Mouse (Mus musculus) stomach, postnatal 0 days (tissue): ENCODE data around the gene Il1r1. TPM values are rescaled to one million over a fixed set of nuclear protein-coding genes. Genes with fewer than 3 reads are reported as not detected.

Experiments used
- ATAC-seq: fragments of 200-750 bp; cut with Nextera tagmentation; 2 replicates; pipeline ENCODE4 v1.8.0; 2017; ENCODE audit not compliant: low FRiP score, low TSS enrichment
- DNase-seq: peaks from one replicate; pipeline ENCODE4 v3.0.0-alpha.2; 2016; ENCODE audit warnings: low spot score
- H3K27ac ChIP-seq: fragments of 300-500 bp; sonication (generic); replicated peaks from 2 replicates; pipeline ENCODE4 v1.5.1; 2014; ENCODE audit warnings: mild to moderate bottlenecking, control low read depth
- H3K27me3 ChIP-seq: fragments of 300-500 bp; sonication (generic); 2 replicates; pipeline ENCODE4 v1.6.1; 2014; ENCODE audit warnings: low read length; ENCODE audit not compliant: control insufficient read depth, insufficient read depth
- H3K36me3 ChIP-seq: fragments of 300-500 bp; sonication (generic); 2 replicates; pipeline ENCODE4 v1.6.1; 2014; ENCODE audit warnings: low read length, mixed read lengths; ENCODE audit not compliant: control insufficient read depth, insufficient read depth
- H3K4me1 ChIP-seq: fragments of 300-500 bp; sonication (generic); replicated peaks from 2 replicates; pipeline ENCODE4 v1.6.1; 2014; ENCODE audit warnings: antibody characterized with exemption; ENCODE audit not compliant: control insufficient read depth, insufficient read depth
- H3K4me2 ChIP-seq: fragments of 300-500 bp; sonication (generic); replicated peaks from 2 replicates; pipeline ENCODE4 v1.6.1; 2014; ENCODE audit warnings: low read depth, mild to moderate bottlenecking, control low read depth, moderate library complexity
- H3K4me3 ChIP-seq: fragments of 300-500 bp; sonication (generic); 2 replicates; pipeline ENCODE4 v1.5.1; 2014; ENCODE audit warnings: low read depth, low read length, control low read depth
- H3K9ac ChIP-seq: fragments of 300-500 bp; sonication (generic); 2 replicates; pipeline ENCODE4 v1.6.1; 2014; ENCODE audit warnings: mild to moderate bottlenecking, low read length, control low read depth, mixed read lengths
- H3K9me3 ChIP-seq: fragments of 300-500 bp; sonication (generic); 2 replicates; pipeline ENCODE4 v1.6.1; 2016; ENCODE audit warnings: low read length; ENCODE audit not compliant: control insufficient read depth
- CTCF ChIP-seq: IDR thresholded peaks from 2 replicates; pipeline ENCODE4 v1.5.1; 2016; ENCODE audit warnings: antibody characterized with exemption, low read depth, mild to moderate bottlenecking, moderate library complexity
- EP300 ChIP-seq: optimal IDR thresholded peaks from 2 replicates; pipeline ENCODE3; 2016; ENCODE audit warnings: antibody characterized with exemption
- WGBS: fragments of 180-500 bp; shearing (Covaris S2); extraction: QIAGEN DNeasy Blood & Tissue Kit; methylation state at CpG from one replicate; pipeline ENCODE4 v1.1.7; 2014; 5-methylcytosine and 5-hydroxymethylcytosine counted together
- polyA plus RNA-seq: library from polyadenylated mRNA; unstranded; fragments of >200 nt; fragmentation: Nextera tagmentation; extraction: Ambion mirVana; gene quantifications from 2 replicates; pipeline ENCODE4 v1.2.1, GENCODE M21; 2015

Il1r1 gene
- polyA plus RNA-seq, 1 experiment from 2014 or later: 7.3 TPM

- H3K9ac ChIP-seq: no peak overlapping the region
- DNase-seq: no peak
- H3K4me1 ChIP-seq: no peaks in the 10 kb centered on the region
- WGBS: 76% methylated on average over 2 of the region's 2 CpGs
- no peaks in the 10 kb centered on the region for H3K9me3 ChIP-seq
- peak overlapping the region; percentile 40 for H3K27ac ChIP-seq
- ATAC-seq: peak; percentile 14; the same call in 1 of the 2 replicates
- no peak overlapping the region for H3K4me3 ChIP-seq
- H3K4me2 ChIP-seq: no peak overlapping the region
- no peaks in the 10 kb centered on the region for H3K27me3 ChIP-seq
- H3K36me3 ChIP-seq: no peaks in the 10 kb centered on the region
- no peak for TF ChIP-seq EP300
Measured at GRCm38 (mm10) chr1:40358351-40358750, 133.5 kb downstream of the Il1r1 start.

GRCm38 (mm10) chr1:40358771-40359181 lies 133.9 kb downstream of the Il1r1 start:
- Histone ChIP-seq H3K4me3 (no peak overlapping the region), H3K27me3 (no peaks in the 10 kb centered on the region), H3K27ac (peak overlapping the region; percentile 40; the same call in 1 of the 2 replicates), H3K36me3 (no peaks in the 10 kb centered on the region), H3K9ac (no peak overlapping the region), H3K4me2 (no peak overlapping the region), H3K9me3 (no peaks in the 10 kb centered on the region), H3K4me1 (no peaks in the 10 kb centered on the region)
- ATAC-seq: peak; percentile 84
- no peak for DNase-seq
- TF ChIP-seq CTCF (0 out of 2 replicates have a peak, but pooled peaks have one; percentile 11), EP300 (no peak)
- 39% methylated on average over 4 of the region's 4 CpGs for WGBS

- ATAC-seq (no peak), DNase-seq (no peak)
- Histone ChIP-seq H3K4me3 (no peak overlapping the region), H3K9ac (no peak overlapping the region), H3K27ac (no peak overlapping the region), H3K9me3 (no peaks in the 10 kb centered on the region), H3K27me3 (no peaks in the 10 kb centered on the region), H3K4me1 (no peaks in the 10 kb centered on the region), H3K4me2 (no peak overlapping the region), H3K36me3 (no peaks in the 10 kb centered on the region)
- 44% methylated on average over 2 of the region's 2 CpGs for WGBS
- TF ChIP-seq CTCF: no peak
- TF ChIP-seq EP300: no peak
Measured at GRCm38 (mm10) chr1:40359731-40360130, 134.9 kb downstream of the Il1r1 start.

- H3K4me1 ChIP-seq: no peaks in the 10 kb centered on the region
- H3K27me3 ChIP-seq: no peaks in the 10 kb centered on the region
- H3K9me3 ChIP-seq: no peaks in the 10 kb centered on the region
- H3K27ac ChIP-seq: no peak overlapping the region
- ATAC-seq (no peak), DNase-seq (no peak)
- no peak overlapping the region for H3K4me3 ChIP-seq
- 62% methylated on average over 7 of the region's 7 CpGs for whole genome bisulfite sequencing
- no peak overlapping the region for H3K9ac ChIP-seq
- 0 out of 2 replicates have a peak, but pooled peaks cover 4% of the 10 kb centered on the region for H3K36me3 ChIP-seq
- no peak for TF ChIP-seq EP300
- no peak for TF ChIP-seq CTCF
- H3K4me2 ChIP-seq: no peak overlapping the region
Measured at GRCm38 (mm10) chr1:40360969-40361368, 136.1 kb downstream of the Il1r1 start.

GRCm38 (mm10) chr1:40361596-40361995 lies 136.7 kb downstream of the Il1r1 start:
- no peak overlapping the region for H3K4me3 ChIP-seq
- DNase-seq (no peak), ATAC-seq (no peak)
- H3K4me2 ChIP-seq: no peak overlapping the region
- H3K9ac ChIP-seq: no peak overlapping the region
- H3K27me3 ChIP-seq: no peaks in the 10 kb centered on the region
- no peaks in the 10 kb centered on the region for H3K4me1 ChIP-seq
- WGBS: 50% methylated on average over 1 of the region's 1 CpGs
- no peak for TF ChIP-seq CTCF
- TF ChIP-seq EP300: no peak
- H3K27ac ChIP-seq: no peak overlapping the region
- H3K36me3 ChIP-seq: 0 out of 2 replicates have a peak, but pooled peaks cover 4% of the 10 kb centered on the region
- H3K9me3 ChIP-seq: no peaks in the 10 kb centered on the region

GRCm38 (mm10) chr1:40362784-40363183 lies 137.9 kb downstream of the Il1r1 start:
- Histone ChIP-seq H3K27me3 (no peaks in the 10 kb centered on the region), H3K4me2 (no peak overlapping the region), H3K9me3 (no peaks in the 10 kb centered on the region), H3K4me3 (no peak overlapping the region), H3K27ac (no peak overlapping the region), H3K36me3 (0 out of 2 replicates have a peak, but pooled peaks cover 4% of the 10 kb centered on the region), H3K4me1 (no peaks in the 10 kb centered on the region), H3K9ac (no peak overlapping the region)
- TF ChIP-seq EP300 (no peak), CTCF (no peak)
- no peak for ATAC-seq
- no peak for DNase-seq
- WGBS: 74% methylated on average over 11 of the region's 11 CpGs

Other genes starting within 250 kb of the Il1r1 start
- 18.7 and 25.9 TPM in 2 replicates for gene Il1r2, start 151.0 kb upstream of the Il1r1 start, polyA plus RNA-seq
- 6.1 and 6.8 TPM in 2 replicates for gene Il1rl2, start 99.5 kb downstream of the Il1r1 start, polyA plus RNA-seq
- gene Il1rl1, start 204.5 kb downstream of the Il1r1 start, polyA plus RNA-seq: 0.42 and 0.55 TPM in 2 replicates
- gene Il18r1, start 240.5 kb downstream of the Il1r1 start, polyA plus RNA-seq: 3.1 and 3.4 TPM in 2 replicates